Mouse (Mus musculus) ovary, postnatal 36 days (tissue): ENCODE measurements around the gene Ankra2.

Experiments used
- DNase-seq: peaks from one replicate; pipeline ENCODE4 v3.0.0; 2022; ENCODE audit warnings: low spot score, mixed read lengths

Gene Ankra2

DNA sequence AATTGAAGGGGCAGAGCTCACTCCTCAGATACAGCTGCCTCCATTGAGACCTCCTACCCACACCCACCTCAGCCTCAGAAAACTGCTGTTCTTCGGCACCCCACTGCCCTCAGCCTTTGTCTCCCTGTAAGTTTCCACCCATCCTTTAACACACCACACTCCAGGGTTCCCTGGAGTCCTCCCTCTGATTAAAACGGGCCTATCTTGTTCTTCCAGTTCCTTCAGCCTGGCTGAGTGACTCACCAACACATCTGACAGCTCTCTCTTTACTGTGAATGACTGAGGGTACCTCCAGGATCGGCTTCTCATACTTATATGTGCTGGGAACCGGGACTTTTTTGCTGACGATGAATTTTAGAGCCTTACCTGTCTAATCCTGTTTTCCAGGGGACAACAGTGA lies 33.2 kb downstream of the Ankra2 start:
- no peak for DNase-seq

DNA sequence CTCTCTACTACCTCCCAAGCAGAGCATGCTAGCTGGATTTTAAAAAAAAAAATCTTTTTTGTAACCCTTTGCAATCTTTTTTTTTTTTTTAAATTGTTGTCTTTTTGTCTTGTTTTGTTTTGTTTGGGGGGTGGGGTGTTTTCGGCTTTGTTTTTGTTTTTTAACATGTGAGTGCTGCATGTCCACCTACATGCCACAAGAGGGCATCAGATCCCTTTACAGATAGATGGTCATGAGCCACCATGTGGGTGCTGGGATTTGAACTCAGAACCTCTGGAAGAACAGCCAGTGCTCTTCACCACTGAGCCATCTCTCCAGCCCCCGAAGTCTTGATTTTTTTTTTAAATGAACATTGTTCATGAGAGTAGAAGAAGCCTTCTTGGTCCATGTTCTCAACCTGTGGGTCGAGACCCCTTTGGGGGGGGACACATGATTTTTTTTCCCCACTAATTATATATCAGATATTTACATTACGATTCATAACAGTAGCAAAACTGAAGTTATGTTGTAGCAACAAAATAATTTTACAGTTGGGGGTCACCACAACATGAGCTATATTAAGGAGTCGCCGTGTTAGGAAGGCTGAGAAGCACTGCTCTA lies 35.1 kb downstream of the Ankra2 start:
- no peak for DNase-seq

GRCm38 (mm10) chr13:98298833-98299758 lies 36.2 kb downstream of the Ankra2 start:
- DNase-seq, result peak; percentile 72

DNA sequence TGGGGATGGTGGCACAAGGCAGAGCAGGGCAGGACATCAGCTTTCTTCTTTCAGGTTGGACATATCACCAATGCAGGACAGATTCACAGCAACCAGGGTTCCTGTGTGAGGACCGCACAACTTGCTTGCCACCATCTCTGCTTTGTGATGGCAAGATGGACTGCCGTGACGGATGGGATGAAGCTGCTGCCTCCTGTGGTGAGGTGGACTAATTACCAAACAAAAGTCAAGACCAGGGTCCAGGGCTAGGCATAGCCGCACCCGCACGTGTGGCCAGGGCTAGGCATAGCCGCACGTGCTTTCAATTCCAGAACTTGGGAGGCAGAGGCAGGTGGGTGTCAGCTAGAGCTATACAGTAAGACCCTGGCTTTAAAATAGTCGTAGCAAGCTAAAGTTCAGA lies 42.4 kb downstream of the Ankra2 start:
- DNase-seq, result no peak

GRCm38 (mm10) chr13:98306393-98306792 lies 43.5 kb downstream of the Ankra2 start:
- no peak for DNase-seq

DNA sequence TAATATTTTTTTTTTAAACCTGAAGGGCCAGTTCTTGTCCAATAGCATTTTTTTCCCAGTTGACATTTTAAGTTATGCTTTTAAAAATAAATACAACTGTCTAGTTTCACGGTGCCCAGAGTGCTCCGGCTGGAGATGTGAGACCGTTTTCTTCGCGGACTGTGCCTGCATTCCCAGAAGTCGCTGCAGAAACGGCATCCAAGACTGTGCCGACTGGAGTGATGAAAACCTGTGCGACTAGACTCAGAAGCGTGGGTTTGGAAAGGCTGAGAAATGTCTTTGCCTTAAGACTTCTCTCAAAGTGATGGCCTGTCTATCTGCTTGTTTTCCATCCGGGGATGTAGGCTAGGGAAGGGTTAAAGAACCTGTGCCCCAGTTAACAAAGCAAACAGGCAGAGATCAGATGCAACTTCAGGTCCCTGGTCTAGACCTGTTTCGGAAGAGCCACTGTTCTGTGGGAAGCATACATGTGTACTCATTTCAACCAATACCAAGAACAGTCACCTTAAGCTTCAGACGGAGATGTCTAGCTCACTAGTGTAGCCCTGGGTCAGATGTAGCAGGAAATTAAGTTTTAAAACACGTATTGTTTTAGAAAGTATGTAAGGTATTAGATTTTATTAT lies 44.1 kb downstream of the Ankra2 start:
- no peak for DNase-seq

GRCm38 (mm10) chr13:98308004-98308403 lies 45.1 kb downstream of the Ankra2 start:
- DNase-seq, result no peak

GRCm38 (mm10) chr13:98308724-98309123 lies 45.9 kb downstream of the Ankra2 start:
- no peak for DNase-seq

GRCm38 (mm10) chr13:98311597-98311996 lies 48.7 kb downstream of the Ankra2 start:
- no peak for DNase-seq

DNA sequence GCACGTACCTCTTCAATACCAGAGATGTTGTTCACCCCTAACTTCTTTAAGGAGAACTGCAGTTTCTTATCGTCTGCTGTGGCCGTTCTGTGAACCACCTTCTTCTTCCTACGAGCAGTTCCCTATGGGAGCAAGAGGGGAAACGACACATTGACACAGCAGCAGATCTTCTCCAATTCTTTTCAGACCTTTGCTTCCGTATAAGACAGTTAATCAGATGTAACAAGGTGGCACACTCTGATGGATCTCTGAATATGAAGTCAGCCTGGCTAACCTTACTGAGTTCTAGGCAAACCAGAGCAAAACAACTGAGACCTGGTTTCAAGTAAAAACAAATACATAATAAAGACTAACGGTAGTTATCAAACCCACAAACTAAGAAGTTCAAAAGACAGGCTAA lies 50.8 kb downstream of the Ankra2 start:
- no peak for DNase-seq

DNA sequence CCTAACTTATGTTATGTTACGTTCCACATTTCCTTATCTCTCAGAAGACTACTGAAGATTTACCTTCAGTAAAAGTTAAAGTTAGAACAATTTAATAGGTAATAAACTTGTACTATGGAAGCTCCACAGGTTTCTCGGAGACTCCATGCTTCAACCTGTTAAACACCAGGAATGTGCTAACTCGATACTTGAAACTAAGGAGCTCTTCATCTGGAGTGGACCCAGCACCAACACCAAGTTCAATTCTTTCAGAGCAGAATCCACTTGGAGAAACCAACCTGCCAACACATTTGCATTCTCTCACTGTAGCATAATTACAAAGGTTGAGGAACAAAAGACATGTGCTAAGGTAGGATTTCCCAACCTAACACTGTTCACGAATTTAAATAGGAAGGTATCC lies 52.2 kb downstream of the Ankra2 start:
- no peak for DNase-seq

DNA sequence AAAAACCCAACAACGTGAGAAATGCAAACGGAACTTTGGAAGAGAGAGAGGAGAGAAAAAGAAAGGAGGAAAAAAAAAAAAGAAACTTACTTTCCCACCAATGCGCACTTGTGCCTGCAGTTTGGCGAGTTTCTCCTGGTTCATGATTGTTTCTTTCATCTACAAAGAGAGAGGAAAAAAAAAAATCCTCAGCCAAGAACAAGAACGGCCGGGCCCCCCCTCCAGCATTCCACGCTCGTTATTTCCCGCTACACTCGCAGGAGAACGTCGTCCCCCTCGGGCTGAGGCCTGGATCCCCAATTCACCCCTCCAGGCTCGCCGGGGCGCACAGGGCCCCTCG lies 53.2 kb downstream of the Ankra2 start:
- no peak for DNase-seq

GRCm38 (mm10) chr13:98316480-98317245 lies 53.8 kb downstream of the Ankra2 start, which contains the start of gene Btf3:
Gene Btf3, minus strand, starts transcription at chr13:98317006.
- DNase-seq, result peak; percentile 93

GRCm38 (mm10) chr13:98317246-98317677 lies 54.4 kb downstream of the Ankra2 start:
- DNase-seq, result no peak

DNA sequence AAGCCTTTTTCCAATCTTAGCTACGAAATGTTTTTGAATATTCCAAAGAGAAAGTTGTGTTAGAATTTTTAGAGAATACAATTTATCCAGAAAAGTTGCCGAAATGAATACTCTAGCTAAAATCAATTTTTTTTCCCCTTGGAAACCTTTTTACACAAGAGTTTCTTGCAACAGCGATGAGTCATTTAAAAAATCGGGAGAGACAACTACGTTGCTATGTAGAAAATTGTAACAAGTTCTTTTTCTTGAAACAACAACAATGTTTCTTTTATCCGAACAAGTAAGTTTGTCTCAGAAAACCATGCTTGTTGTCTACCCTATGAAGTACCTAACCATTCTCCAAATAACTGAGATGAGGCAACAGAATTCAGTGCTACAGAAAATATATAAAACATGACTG lies 55.0 kb downstream of the Ankra2 start:
- DNase-seq, result no peak
